Mouse (Mus musculus) brain, embryonic 14.5 days (tissue): ENCODE data around the gene Gak. TPM values are rescaled to one million over a fixed set of nuclear protein-coding genes. Genes with fewer than 3 reads are reported as not detected.

ENCODE experiments used
- DNase-seq: peaks from one replicate; pipeline ENCODE4 v3.0.0-alpha.2; 2011; ENCODE audit warnings: low read depth
- CTCF ChIP-seq: fragments of 200-500 bp; IDR thresholded peaks from 2 replicates; pipeline ENCODE4 v1.5.1; 2012; ENCODE audit warnings: inconsistent platforms, mild to moderate bottlenecking, moderate library complexity, borderline replicate concordance; ENCODE audit not compliant: insufficient read depth, insufficient read length; ENCODE audit errors: extremely low read depth
- POLR2A ChIP-seq: fragments of 200-500 bp; IDR thresholded peaks from 2 replicates; pipeline ENCODE4 v1.6.1; 2012; ENCODE audit warnings: mild to moderate bottlenecking, inconsistent platforms, borderline replicate concordance; ENCODE audit not compliant: poor library complexity, insufficient read depth, insufficient read length, severe bottlenecking; ENCODE audit errors: extremely low read depth
- polyA plus RNA-seq: library from polyadenylated mRNA; depleted of rRNA; stranded (reverse); fragments of >200 nt; gene quantifications from 2 replicates; pipeline ENCODE4 v1.2.3, GENCODE M21; 2012; rRNA removed

Gene Gak
- polyA plus RNA-seq, 1 experiment: 68.3 TPM

DNA sequence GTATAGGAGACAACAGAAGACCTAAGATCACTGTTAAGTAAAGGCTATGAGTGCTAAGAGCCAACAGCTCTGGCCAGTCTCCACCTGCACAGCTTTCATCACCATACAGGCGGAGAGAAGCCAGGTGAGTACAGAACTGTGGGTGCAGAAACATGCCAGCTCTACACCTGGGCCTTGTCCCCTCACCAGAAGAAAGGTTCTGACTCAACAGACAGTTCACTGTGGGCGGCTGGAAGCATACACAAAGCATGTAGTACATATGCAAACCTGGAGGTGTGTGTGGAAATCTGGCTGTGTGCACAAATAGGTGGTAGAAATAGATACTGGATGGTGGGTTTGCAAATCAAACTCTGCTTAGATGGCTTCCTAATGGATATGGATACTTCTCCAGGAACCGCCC, 107.0 kb downstream of the Gak start:
- TF ChIP-seq CTCF: no peak
- no peak for TF ChIP-seq POLR2A
- DNase-seq: no peak

GRCm38 (mm10) chr5:108521896-108522295, 107.7 kb downstream of the Gak start:
- TF ChIP-seq CTCF (no peak), POLR2A (no peak)
- DNase-seq: no peak

- DNase-seq: no peak
- TF ChIP-seq CTCF (no peak), POLR2A (no peak)
Measured at GRCm38 (mm10) chr5:108521016-108521415, 108.5 kb downstream of the Gak start.

GRCm38 (mm10) chr5:108520153-108520552, 109.4 kb downstream of the Gak start:
- no peak for DNase-seq
- TF ChIP-seq CTCF: no peak
- no peak for TF ChIP-seq POLR2A

Other genes starting within 250 kb of the Gak start
- not detected in 2 replicates for gene Pde6b, start 241.4 kb downstream of the Gak start, polyA plus RNA-seq
- gene Atp5k, start 195.3 kb downstream of the Gak start, polyA plus RNA-seq: 119 and 156 TPM in 2 replicates
- gene Mfsd7a, start 180.9 kb downstream of the Gak start, polyA plus RNA-seq: 0.55 and 0.60 TPM in 2 replicates
- 35.9 and 48.4 TPM in 2 replicates for gene Pcgf3, start 168.5 kb downstream of the Gak start, polyA plus RNA-seq
- 10.8 and 31.1 TPM in 2 replicates for gene Cplx1, start 79.7 kb downstream of the Gak start, polyA plus RNA-seq
- gene Tmem175, start within 50 bp of the Gak start, polyA plus RNA-seq: 32.6 and 39.4 TPM in 2 replicates
- gene Idua, start 30.6 kb upstream of the Gak start, polyA plus RNA-seq: 16.3 and 17.6 TPM in 2 replicates
- 63.9 and 67.7 TPM in 2 replicates for gene Dgkq, start 39.9 kb upstream of the Gak start, polyA plus RNA-seq
- gene Slc26a1, start 45.8 kb upstream of the Gak start, polyA plus RNA-seq: 4.0 and 4.5 TPM in 2 replicates
- gene Fgfrl1, start 62.6 kb upstream of the Gak start, polyA plus RNA-seq: 18.1 and 25.8 TPM in 2 replicates
- gene Rnf212, start 145.2 kb upstream of the Gak start, polyA plus RNA-seq: 0.09 and 0.26 TPM in 2 replicates
- gene Tmed11, start 165.6 kb upstream of the Gak start, polyA plus RNA-seq: not detected in 2 replicates
- not detected in 2 replicates for gene Vmn2r8, start 179.1 kb upstream of the Gak start, polyA plus RNA-seq
- not detected in 2 replicates for gene Vmn2r9, start 222.8 kb upstream of the Gak start, polyA plus RNA-seq